ENCODE assay signal across 8 mouse cellular contexts in genomic region chr6:136804705-136805408, GRCm38 (mm10). TPM values are rescaled to one million over a fixed set of nuclear protein-coding genes. Genes with fewer than 3 reads are reported as not detected.
A peak's percentile ranks its signal among the peaks of the same experiment; 100 is the strongest.
DNase-seq lines count a peak whose midpoint lies in the region; ATAC-seq and TF ChIP-seq lines count a peak whose summit lies in the region.

No protein-coding gene starts in this region.

- no peak overlapping the region for H3K4me3 ChIP-seq in kidney, adult 2 months (ENCODE audit: insufficient read depth, low read depth, low read length)
- peak overlapping the region; percentile 76 for H3K4me3 ChIP-seq in hindbrain, embryonic 10.5 days
- H3K4me3 ChIP-seq in midbrain, embryonic 11.5 days (ENCODE audit: low read depth, low read length), result peak overlapping the region; percentile 69

- TF ChIP-seq CTCF in kidney, adult 2 months (conservative IDR thresholded peaks at IDR 0.05; ENCODE audit: insufficient read depth, insufficient read length, low read depth, low read length), result no peak

- H3K9ac ChIP-seq in midbrain, embryonic 11.5 days (ENCODE audit: low read length), result peak overlapping the region; percentile 95

- peak overlapping the region; percentile 80 for H3K4me2 ChIP-seq in midbrain, embryonic 11.5 days

- H3K27ac ChIP-seq in kidney, adult 2 months (ENCODE audit: insufficient read depth, low read depth, low read length), result peak overlapping the region; percentile 0; the same call in 1 of the 2 replicates
- peak overlapping the region; percentile 100 for H3K27ac ChIP-seq in hindbrain, embryonic 10.5 days
- H3K27ac ChIP-seq in midbrain, embryonic 11.5 days (ENCODE audit: low read depth, low read length), result peak overlapping the region; percentile 100

- 23% methylated on average over 9 of the region's 9 CpGs for WGBS in kidney, adult 2 months
- WGBS in hindbrain, embryonic 10.5 days, result 39% methylated on average over 9 of the region's 9 CpGs
- WGBS in midbrain, embryonic 11.5 days, result 38% methylated on average over 9 of the region's 9 CpGs

- peaks cover 10% of the 10 kb centered on the region; the same call in 1 of the 2 replicates for H3K4me1 ChIP-seq in kidney, adult 2 months (ENCODE audit: control insufficient read depth, insufficient read depth, low read length)
- peaks cover 35% of the 10 kb centered on the region for H3K4me1 ChIP-seq in hindbrain, embryonic 10.5 days (replicated peaks)
- H3K4me1 ChIP-seq in midbrain, embryonic 11.5 days (ENCODE audit: control insufficient read depth, insufficient read depth, low read length), result peaks cover 13% of the 10 kb centered on the region

- no peak for TF ChIP-seq POLR2A in kidney, adult 2 months (IDR thresholded peaks at IDR 0.05; ENCODE audit: low read depth, low read length)

- H3K36me3 ChIP-seq in kidney, adult 2 months (ENCODE audit: control insufficient read depth, insufficient read depth, low read length), result no peaks in the 10 kb centered on the region
- peaks cover 3% of the 10 kb centered on the region; the same call in 1 of the 2 replicates for H3K36me3 ChIP-seq in hindbrain, embryonic 10.5 days
- no peaks in the 10 kb centered on the region for H3K36me3 ChIP-seq in midbrain, embryonic 11.5 days (ENCODE audit: control insufficient read depth, insufficient read depth, low read length)

- no peaks in the 10 kb centered on the region for H3K9me3 ChIP-seq in hindbrain, embryonic 10.5 days
- no peaks in the 10 kb centered on the region for H3K9me3 ChIP-seq in midbrain, embryonic 11.5 days (ENCODE audit: control insufficient read depth, low read length)

- ATAC-seq in midbrain, embryonic 11.5 days (ENCODE audit: low FRiP score), result no peak

- no peaks in the 10 kb centered on the region for H3K27me3 ChIP-seq in kidney, adult 2 months (replicated peaks; ENCODE audit: control insufficient read depth, insufficient read depth, low read length)
- no peaks in the 10 kb centered on the region for H3K27me3 ChIP-seq in hindbrain, embryonic 10.5 days (ENCODE audit: insufficient read depth, poor library complexity, severe bottlenecking)
- no peaks in the 10 kb centered on the region for H3K27me3 ChIP-seq in midbrain, embryonic 11.5 days (ENCODE audit: control insufficient read depth, insufficient read depth, low read length)

- no peak for DNase-seq in kidney, adult 2 months
- DNase-seq in kidney, postnatal 36 days, result no peak
- DNase-seq in MN1 (ENCODE audit: low spot score), result peak; percentile 73
- DNase-seq in hindbrain, embryonic 10.5 days (ENCODE audit: low spot score), result no peak
- DNase-seq in midbrain, embryonic 11.5 days (ENCODE audit: low spot score, missing footprints), result peak; percentile 85
- no peak for DNase-seq in yolk sac, embryonic 10.5 days (ENCODE audit: low spot score)
- no peak for DNase-seq in adrenal gland, postnatal 14 days
- DNase-seq in lung, adult 18-20 months, result no peak

RNA-seq across cellular contexts. Expression of gene Hist4h4, which starts 0.6 kb away (rescaled TPM):
- polyA plus RNA-seq in kidney, adult 2 months (2012; rRNA removed), result 0.74 and 1.1 TPM in 2 replicates
- polyA plus RNA-seq in hindbrain, embryonic 10.5 days (2016; fragmentation: Nextera tagmentation; extraction: Ambion mirVana), result 0.65 and 0.78 TPM in 2 replicates
- 0.55 and 0.67 TPM in 2 replicates for polyA plus RNA-seq in midbrain, embryonic 11.5 days (2014; fragmentation: Nextera tagmentation; extraction: Ambion mirVana)
- total RNA-seq in adrenal gland, postnatal 14 days (2021), result 24.3 and 24.8 TPM in 2 replicates

RNA-seq across cellular contexts. Expression of gene H2afj, which starts 3.2 kb away (rescaled TPM):
- polyA plus RNA-seq in kidney, adult 2 months (2012; rRNA removed), result 262 and 431 TPM in 2 replicates
- polyA plus RNA-seq in hindbrain, embryonic 10.5 days (2016; fragmentation: Nextera tagmentation; extraction: Ambion mirVana), result 105 and 120 TPM in 2 replicates
- polyA plus RNA-seq in midbrain, embryonic 11.5 days (2014; fragmentation: Nextera tagmentation; extraction: Ambion mirVana), result 94.5 and 107 TPM in 2 replicates
- 124 TPM in 2 replicates for total RNA-seq in adrenal gland, postnatal 14 days (2021)

RNA-seq across cellular contexts. Expression of gene BC049715, which starts 22.6 kb away (rescaled TPM):
- 0.99 and 1.3 TPM in 2 replicates for polyA plus RNA-seq in kidney, adult 2 months (2012; rRNA removed)
- 1.1 and 2.3 TPM in 2 replicates for polyA plus RNA-seq in hindbrain, embryonic 10.5 days (2016; fragmentation: Nextera tagmentation; extraction: Ambion mirVana)
- 1.1 and 1.2 TPM in 2 replicates for polyA plus RNA-seq in midbrain, embryonic 11.5 days (2014; fragmentation: Nextera tagmentation; extraction: Ambion mirVana)
- 0.38 and 1.1 TPM in 2 replicates for total RNA-seq in adrenal gland, postnatal 14 days (2021)

RNA-seq across cellular contexts. Expression of gene Wbp11, which starts 23.2 kb away (rescaled TPM):
- 28.3 and 28.6 TPM in 2 replicates for polyA plus RNA-seq in kidney, adult 2 months (2012; rRNA removed)
- polyA plus RNA-seq in hindbrain, embryonic 10.5 days (2016; fragmentation: Nextera tagmentation; extraction: Ambion mirVana), result 140 and 155 TPM in 2 replicates
- polyA plus RNA-seq in midbrain, embryonic 11.5 days (2014; fragmentation: Nextera tagmentation; extraction: Ambion mirVana), result 149 and 154 TPM in 2 replicates
- total RNA-seq in adrenal gland, postnatal 14 days (2021), result 73.4 and 79.6 TPM in 2 replicates

RNA-seq across cellular contexts. Expression of gene Gucy2c, which starts 23.3 kb away (rescaled TPM):
- 0.01 and 0.02 TPM in 2 replicates for polyA plus RNA-seq in kidney, adult 2 months (2012; rRNA removed)
- polyA plus RNA-seq in hindbrain, embryonic 10.5 days (2016; fragmentation: Nextera tagmentation; extraction: Ambion mirVana), result 0.05 and 0.11 TPM in 2 replicates
- 0.10 and 0.18 TPM in 2 replicates for polyA plus RNA-seq in midbrain, embryonic 11.5 days (2014; fragmentation: Nextera tagmentation; extraction: Ambion mirVana)
- total RNA-seq in adrenal gland, postnatal 14 days (2021), result 0.08 and 0.22 TPM in 2 replicates

Comparison
In these comparisons a context has a peak if more than half of its experiments do, and no peak if none do; other contexts are left out.
1. DNase-seq: peak in MN1 (single experiment) and midbrain, embryonic 11.5 days (single experiment); none in kidney, adult 2 months (single experiment), kidney, postnatal 36 days (0 of 2), hindbrain, embryonic 10.5 days (single experiment), yolk sac, embryonic 10.5 days (single experiment), adrenal gland, postnatal 14 days (single experiment) and lung, adult 18-20 months (0 of 2).
2. H3K27ac ChIP-seq: peak in every context shown above with its lines; median percentile 100 in hindbrain, embryonic 10.5 days; 100 in midbrain, embryonic 11.5 days; 0 in kidney, adult 2 months.